Mouse (Mus musculus) cerebellum, adult (tissue): ENCODE measurements around the gene Arid3c.

ENCODE experiments used
- ATAC-seq: cut with Nextera tagmentation; 2 replicates; pipeline ENCODE4 v1.9.2; 2017; ENCODE audit warnings: mild to moderate bottlenecking, moderate library complexity, mixed read lengths; ENCODE audit not compliant: insufficient number of reproducible peaks, low FRiP score, low TSS enrichment

The Arid3c gene

GRCm38 (mm10) chr4:41682789-41683188, 48.2 kb downstream of the Arid3c start:
- no peak for ATAC-seq

GRCm38 (mm10) chr4:41681947-41682346, 49.0 kb downstream of the Arid3c start:
- ATAC-seq: no peak

DNA sequence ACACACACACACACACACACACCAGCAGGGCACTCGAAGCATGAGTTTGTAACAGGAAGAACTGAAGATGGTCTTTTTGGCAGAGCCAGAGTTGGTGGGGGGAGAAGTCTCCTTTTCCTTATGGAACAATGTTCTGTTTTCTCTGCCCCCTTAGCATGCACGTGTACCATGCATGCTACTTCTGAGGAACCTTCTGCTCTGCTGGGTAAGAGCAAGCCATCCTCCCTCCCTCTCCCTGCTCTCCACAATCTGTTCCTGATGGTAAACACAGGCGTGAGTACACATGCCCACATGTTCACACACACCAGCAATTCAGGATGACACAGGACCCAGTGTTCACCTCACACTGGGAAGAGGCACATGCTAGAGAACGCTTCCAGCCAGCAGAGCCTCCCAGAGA, 49.8 kb downstream of the Arid3c start:
- ATAC-seq: peak; percentile 38; the same call in 1 of the 2 replicates

DNA sequence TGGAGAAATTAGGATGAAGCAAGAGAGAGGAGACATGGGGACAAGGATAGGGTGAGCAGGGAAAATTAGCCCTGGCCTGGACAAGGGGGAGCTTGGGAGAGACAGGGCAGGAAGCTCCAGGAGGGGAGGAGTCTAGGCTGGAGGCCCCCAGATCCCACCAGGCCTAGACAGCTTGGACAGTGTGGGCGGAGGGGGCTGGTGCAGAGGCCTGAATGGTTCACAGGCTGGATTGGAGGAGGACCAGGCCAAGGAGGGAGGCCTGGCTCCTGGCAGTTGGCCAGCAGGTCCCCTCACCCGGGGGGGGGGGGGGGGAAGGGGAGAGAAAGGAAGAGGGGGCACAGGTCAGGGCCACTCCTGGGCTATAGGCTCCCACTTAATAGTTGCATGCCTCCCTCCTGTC, 51.7 kb downstream of the Arid3c start:
- ATAC-seq: no peak

DNA sequence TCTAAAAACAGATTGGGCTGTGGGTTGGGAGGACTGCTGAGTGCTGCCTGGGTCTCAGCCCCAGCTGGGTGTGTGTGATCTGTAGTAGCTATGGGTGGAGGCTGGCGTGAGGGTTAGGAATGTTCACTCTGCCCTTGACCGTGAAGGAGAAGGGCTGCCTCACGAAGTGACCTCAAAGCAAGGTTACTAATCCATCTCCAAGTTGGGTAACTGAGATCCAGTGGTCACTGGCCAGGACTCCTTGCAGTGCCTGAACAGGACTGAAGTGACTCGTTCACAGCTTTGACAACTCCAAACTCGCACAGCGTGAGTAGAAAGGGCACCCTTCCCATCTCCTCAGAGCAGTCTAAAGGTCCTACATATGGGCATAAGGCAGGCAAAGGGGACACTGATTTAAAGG, 52.1 kb downstream of the Arid3c start:
- ATAC-seq: no peak

- peak; percentile 46 for ATAC-seq
These were observed 53.8 kb downstream of the Arid3c start for GRCm38 (mm10) chr4:41677006-41677629.

GRCm38 (mm10) chr4:41676248-41677005, 54.5 kb downstream of the Arid3c start:
- ATAC-seq: peak; percentile 21
